Mouse (Mus musculus) megakaryocyte, embryonic 14.5 days (primary cell): Measurements from ENCODE around the gene Edem2.

Experiments
- FLI1 ChIP-seq: IDR thresholded peaks from 2 replicates; pipeline ENCODE4 v1.6.1; 2012; ENCODE audit warnings: low read length, inconsistent platforms, mixed read lengths
- GATA1 ChIP-seq: IDR thresholded peaks from 3 replicates; pipeline ENCODE4 v1.6.1; 2012; ENCODE audit warnings: mixed read lengths, low read length, inconsistent platforms, borderline replicate concordance

GRCm38 (mm10) chr2:155755746-155756145 is 26.5 kb upstream of the Edem2 start:
- TF ChIP-seq GATA1 (no peak), FLI1 (no peak)
